In the genomic region with DNA sequence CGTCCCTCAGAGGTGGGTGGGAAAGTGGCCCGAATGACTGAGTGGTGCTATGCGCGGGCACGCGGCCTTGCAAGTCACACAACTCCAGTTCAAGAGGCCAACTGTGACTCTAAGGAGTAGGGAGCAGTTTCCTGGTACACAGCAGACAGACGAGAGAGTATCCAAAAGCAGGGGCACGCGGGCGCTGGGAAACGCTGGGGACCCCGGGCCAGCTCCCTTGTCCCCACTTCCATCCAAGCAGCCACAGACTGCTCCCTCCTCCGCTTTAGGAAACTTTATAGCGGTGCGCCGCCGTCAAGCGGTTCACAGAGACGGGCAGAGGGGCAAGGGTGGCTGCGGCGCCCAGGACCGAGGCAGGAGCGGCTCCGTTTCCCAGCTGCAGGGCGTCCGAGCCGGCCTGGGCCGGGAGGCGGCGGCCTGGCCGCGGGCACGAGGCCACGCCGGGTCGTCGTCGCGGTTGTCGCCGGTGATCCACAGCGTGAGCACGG, we compare ENCODE assay signal across 10 mouse cellular contexts. TPM values are rescaled to one million over a fixed set of nuclear protein-coding genes. Genes with fewer than 3 reads are reported as not detected.
DNase-seq lines count a peak whose midpoint lies in the region; ATAC-seq and TF ChIP-seq lines count a peak whose summit lies in the region.
"Had no signal": no experiment of that assay in that cellular context is flagged by ENCODE, and none has a peak within 500 bp of the region (broad histone marks: within the 10 kb centered on the region; RNA-seq: fewer than 3 reads in every experiment).

No protein-coding gene starts in this region.

- H3K27me3 ChIP-seq in kidney, adult 2 months (replicated peaks; ENCODE audit: control insufficient read depth, insufficient read depth, low read length), result no peaks in the 10 kb centered on the region
- H3K27me3 ChIP-seq in embryonic facial prominence, embryonic 13.5 days, result peaks cover 82% of the 10 kb centered on the region
- H3K27me3 ChIP-seq in hindbrain, postnatal 0 days (ENCODE audit: insufficient read depth, low read length), result peaks cover 19% of the 10 kb centered on the region
- H3K27me3 ChIP-seq in midbrain, embryonic 16.5 days (ENCODE audit: control insufficient read depth, insufficient read depth, low read depth, low read length), result peaks cover 49% of the 10 kb centered on the region

- peak overlapping the region; percentile 74 for H3K9ac ChIP-seq in embryonic facial prominence, embryonic 13.5 days
- peak overlapping the region; percentile 14 for H3K9ac ChIP-seq in hindbrain, postnatal 0 days (replicated peaks; ENCODE audit: low read length)
- H3K9ac ChIP-seq in midbrain, embryonic 16.5 days (ENCODE audit: low read depth, low read length), result peak overlapping the region; percentile 72

- DNase-seq in kidney, adult 2 months, result no peak
- DNase-seq in kidney, adult 8-10 months, result no peak
- no peak for DNase-seq in hindbrain, postnatal 0 days (ENCODE audit: low spot score)
- DNase-seq in left cerebral cortex, postnatal 10 days (ENCODE audit: extremely low spot score in 1 of 2, low spot score in 2 of 2), result no peak
- DNase-seq in urinary bladder, postnatal 36 days (ENCODE audit: low spot score in 2 of 2), result no peak
- DNase-seq: kidney, adult 11 months had no signal

- H3K9me3 ChIP-seq in embryonic facial prominence, embryonic 13.5 days, result no peaks in the 10 kb centered on the region
- H3K9me3 ChIP-seq in hindbrain, postnatal 0 days (ENCODE audit: low read length), result no peaks in the 10 kb centered on the region
- H3K9me3 ChIP-seq in midbrain, embryonic 16.5 days (replicated peaks; ENCODE audit: control insufficient read depth, low read length, poor library complexity, severe bottlenecking), result no peaks in the 10 kb centered on the region

- TF ChIP-seq CTCF in kidney, adult 2 months (conservative IDR thresholded peaks at IDR 0.05; ENCODE audit: insufficient read depth, insufficient read length, low read depth, low read length), result no peak
- TF ChIP-seq CTCF in hindbrain, postnatal 0 days (IDR thresholded peaks at IDR 0.05; ENCODE audit: low read depth), result no peak

- no peak overlapping the region for H3K27ac ChIP-seq in kidney, adult 2 months (ENCODE audit: insufficient read depth, low read depth, low read length)
- H3K27ac ChIP-seq in embryonic facial prominence, embryonic 13.5 days, result no peak overlapping the region
- H3K27ac ChIP-seq in hindbrain, postnatal 0 days, result no peak overlapping the region
- H3K27ac ChIP-seq in midbrain, embryonic 16.5 days (ENCODE audit: low read length), result no peak overlapping the region

- intact Hi-C loops in left cerebral cortex, postnatal 10 days (cut with DNase I), result no loop called here

- H3K4me2 ChIP-seq in embryonic facial prominence, embryonic 13.5 days, result peak overlapping the region; percentile 100
- peak overlapping the region; percentile 59 for H3K4me2 ChIP-seq in hindbrain, postnatal 0 days (ENCODE audit: low read depth, low read length)
- H3K4me2 ChIP-seq in midbrain, embryonic 16.5 days (ENCODE audit: low read length), result peak overlapping the region; percentile 100

- H3K4me3 ChIP-seq in kidney, adult 2 months (ENCODE audit: insufficient read depth, low read depth, low read length), result peak overlapping the region; percentile 47; the same call in 1 of the 2 replicates
- H3K4me3 ChIP-seq in embryonic facial prominence, embryonic 13.5 days, result peak overlapping the region; percentile 60
- peak overlapping the region; percentile 31 for H3K4me3 ChIP-seq in hindbrain, postnatal 0 days (ENCODE audit: low read length)
- peak overlapping the region; percentile 56 for H3K4me3 ChIP-seq in midbrain, embryonic 16.5 days (ENCODE audit: low read depth, low read length)

- no peaks in the 10 kb centered on the region for H3K36me3 ChIP-seq in kidney, adult 2 months (ENCODE audit: control insufficient read depth, insufficient read depth, low read length)
- no peaks in the 10 kb centered on the region for H3K36me3 ChIP-seq in embryonic facial prominence, embryonic 13.5 days
- H3K36me3 ChIP-seq in hindbrain, postnatal 0 days (ENCODE audit: insufficient read depth, low read length), result peaks cover 4% of the 10 kb centered on the region; the same call in 1 of the 2 replicates
- no peaks in the 10 kb centered on the region for H3K36me3 ChIP-seq in midbrain, embryonic 16.5 days (ENCODE audit: control insufficient read depth, insufficient read depth, low read length)

- H3K4me1 ChIP-seq in kidney, adult 2 months (ENCODE audit: control insufficient read depth, insufficient read depth, low read length), result no peaks in the 10 kb centered on the region
- H3K4me1 ChIP-seq in embryonic facial prominence, embryonic 13.5 days, result peaks cover 17% of the 10 kb centered on the region
- H3K4me1 ChIP-seq in hindbrain, postnatal 0 days (ENCODE audit: insufficient read depth, low read length), result no peaks in the 10 kb centered on the region; the same call in 1 of the 2 replicates
- peaks cover 11% of the 10 kb centered on the region for H3K4me1 ChIP-seq in midbrain, embryonic 16.5 days (ENCODE audit: control insufficient read depth, insufficient read depth, low read length)

- 7% methylated on average over 43 of the region's 43 CpGs for WGBS in kidney, adult 2 months
- 1% methylated on average over 43 of the region's 43 CpGs for WGBS in embryonic facial prominence, embryonic 13.5 days
- 5% methylated on average over 43 of the region's 43 CpGs for WGBS in hindbrain, postnatal 0 days
- WGBS in midbrain, embryonic 16.5 days, result 2% methylated on average over 43 of the region's 43 CpGs

- no peak for TF ChIP-seq POLR2A in kidney, adult 2 months (IDR thresholded peaks at IDR 0.05; ENCODE audit: low read depth, low read length)

- ATAC-seq in embryonic facial prominence, embryonic 13.5 days (ENCODE audit: insufficient number of reproducible peaks, insufficient read depth, low FRiP score, low TSS enrichment, low read depth), result 0 out of 2 replicates have a peak, but pooled peaks have one; percentile 9
- ATAC-seq in hindbrain, postnatal 0 days, result peak; percentile 13; the same call in 1 of the 2 replicates
- no peak for ATAC-seq in midbrain, embryonic 16.5 days
- ATAC-seq in monocyte, adult 5-6 weeks (replicated peaks; ENCODE audit: insufficient number of reproducible peaks, low FRiP score, low TSS enrichment, poor library complexity, severe bottlenecking), result no peak

RNA-seq across cellular contexts. Expression of a gene that starts 1.1 kb away (rescaled TPM):
- 0.23 TPM in 1 of 2 replicates, not detected in the other for polyA plus RNA-seq in kidney, adult 2 months (2012; rRNA removed)
- polyA plus RNA-seq in embryonic facial prominence, embryonic 13.5 days (2015; fragmentation: Nextera tagmentation; extraction: Ambion mirVana), result not detected in 2 replicates
- not detected in 2 replicates for total RNA-seq in hindbrain, postnatal 0 days (2014; rRNA removed)
- polyA plus RNA-seq in hindbrain, postnatal 0 days (2015; fragmentation: Nextera tagmentation; extraction: Ambion mirVana), result not detected in 2 replicates
- not detected in 2 replicates for polyA plus RNA-seq in midbrain, embryonic 16.5 days (2015; fragmentation: Nextera tagmentation; extraction: Ambion mirVana)
- under 1 TPM in 1 of 2 experiments, not detected in 1; 0.32 TPM for total RNA-seq in left cerebral cortex, postnatal 10 days (2021)
- not detected in 3 replicates for total RNA-seq in monocyte, adult 5-6 weeks (2017)
- total RNA-seq: neutrophil, adult 5-6 weeks had no signal

RNA-seq across cellular contexts. Expression of a gene that starts 32.3 kb away (rescaled TPM):
- 8.6 and 9.6 TPM in 2 replicates for polyA plus RNA-seq in kidney, adult 2 months (2012; rRNA removed)
- 0.21 and 0.28 TPM in 2 replicates for polyA plus RNA-seq in embryonic facial prominence, embryonic 13.5 days (2015; fragmentation: Nextera tagmentation; extraction: Ambion mirVana)
- 2.3 and 4.0 TPM in 2 replicates for total RNA-seq in hindbrain, postnatal 0 days (2014; rRNA removed)
- 0.10 and 0.11 TPM in 2 replicates for polyA plus RNA-seq in hindbrain, postnatal 0 days (2015; fragmentation: Nextera tagmentation; extraction: Ambion mirVana)
- 0.04 TPM in 1 of 2 replicates, not detected in the other for polyA plus RNA-seq in midbrain, embryonic 16.5 days (2015; fragmentation: Nextera tagmentation; extraction: Ambion mirVana)
- total RNA-seq in left cerebral cortex, postnatal 10 days (2021), result 1 to 10 TPM; 1.0 to 1.1 TPM
- total RNA-seq in monocyte, adult 5-6 weeks (2017), result 0.57 TPM in 1 of 3 replicates, not detected in the others

Comparison
In these comparisons a context has a peak if more than half of its experiments do, and no peak if none do; other contexts are left out.
1. ATAC-seq: peak in embryonic facial prominence, embryonic 13.5 days (single experiment) and hindbrain, postnatal 0 days (single experiment); none in midbrain, embryonic 16.5 days (single experiment) and monocyte, adult 5-6 weeks (single experiment).
2. H3K9ac ChIP-seq: peak in every context shown above with its lines; median percentile 74 in embryonic facial prominence, embryonic 13.5 days; 72 in midbrain, embryonic 16.5 days; 14 in hindbrain, postnatal 0 days.
3. Peak in every context shown above with its lines, with median percentiles within 50 percentile points of each other: H3K4me3 ChIP-seq and H3K4me2 ChIP-seq.